Mouse (Mus musculus) macrophage (primary cell): ENCODE results near the gene Cd244a. TPM values are rescaled to one million over a fixed set of nuclear protein-coding genes. Genes with fewer than 3 reads are reported as not detected.

Source experiments
- H3K27ac ChIP-seq: fragments of 350-480 bp; formaldehyde crosslinking; 2 replicates; pipeline ENCODE4 v1.9.0; 2021
- H3K36me3 ChIP-seq: fragments of 350-480 bp; formaldehyde crosslinking; 2 replicates; pipeline ENCODE4 v1.9.0; 2021; ENCODE audit errors: inconsistent target
- H3K4me3 ChIP-seq: fragments of 350-480 bp; formaldehyde crosslinking; 2 replicates; pipeline ENCODE4 v1.9.0; 2021; ENCODE audit errors: inconsistent target
- H3K79me2 ChIP-seq: fragments of 350-480 bp; formaldehyde crosslinking; 2 replicates; pipeline ENCODE4 v1.9.0; 2021; ENCODE audit errors: inconsistent target
- WGBS: methylation state at CpG from one replicate; pipeline ENCODE4 v1.1.7; 2026; ENCODE audit warnings: inconsistent platforms; ENCODE audit not compliant: missing documents; 5-methylcytosine and 5-hydroxymethylcytosine counted together
- polyA plus RNA-seq: library from polyadenylated mRNA; stranded (reverse); fragments of 250-400 nt; gene quantifications from 3 replicates; pipeline ENCODE4 v1.2.4, GENCODE M21; 2018; ENCODE audit warnings: inconsistent platforms

Cd244a gene
- polyA plus RNA-seq, 1 experiment from 2014 or later = 2.6 TPM

DNA sequence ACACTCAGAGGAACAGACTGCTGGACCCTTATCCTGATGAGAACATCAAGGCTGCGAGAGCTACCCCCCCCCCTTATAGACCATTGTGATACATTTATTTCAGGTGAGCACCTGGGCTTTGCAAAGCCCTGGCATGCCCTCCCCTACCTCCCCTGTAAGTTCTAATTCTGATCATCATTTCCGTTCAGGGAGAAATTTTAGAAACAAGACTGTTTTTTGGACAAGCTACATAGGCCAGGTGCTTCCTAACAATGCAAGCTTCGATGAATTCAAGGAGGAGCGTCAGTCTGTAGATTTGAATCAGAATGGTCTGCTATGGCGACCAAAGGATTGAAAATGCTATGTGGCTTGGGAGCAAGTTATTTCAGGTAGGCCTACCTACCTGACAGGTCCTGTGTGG lies 88.7 kb downstream of the Cd244a start:
- peak overlapping the region; percentile 55 for H3K4me3 ChIP-seq
- WGBS = 94% methylated on average over 5 of the region's 5 CpGs
- peak overlapping the region; percentile 76 for H3K27ac ChIP-seq
- peaks cover 13% of the 10 kb centered on the region; the same call in 1 of the 2 replicates for H3K36me3 ChIP-seq
- H3K79me2 ChIP-seq = peaks cover 68% of the 10 kb centered on the region

DNA sequence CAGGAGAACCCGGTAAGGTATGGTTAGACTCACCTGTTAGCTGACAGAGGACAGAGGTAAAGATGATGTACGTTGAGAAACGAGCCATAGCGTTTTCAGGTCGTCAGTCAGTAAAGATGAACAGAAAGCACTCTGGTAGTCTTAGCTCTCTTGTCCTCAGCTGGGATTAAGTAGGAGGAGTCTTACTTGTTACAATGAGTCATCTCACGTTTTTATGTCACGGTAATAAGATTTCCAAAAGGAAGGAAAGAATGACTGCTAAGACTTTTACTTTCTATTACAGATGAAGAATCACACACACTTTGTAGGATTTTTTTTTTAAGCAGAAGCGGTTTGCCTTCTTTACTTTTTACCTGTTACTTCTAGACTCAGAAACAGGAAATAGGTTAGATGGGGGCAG lies 89.8 kb downstream of the Cd244a start:
- Histone ChIP-seq H3K4me3 (peak overlapping the region; percentile 55), H3K36me3 (peaks cover 7% of the 10 kb centered on the region; the same call in 1 of the 2 replicates), H3K79me2 (peaks cover 57% of the 10 kb centered on the region), H3K27ac (peak overlapping the region; percentile 76)
- 32% methylated on average over 8 of the region's 8 CpGs for whole genome bisulfite sequencing

DNA sequence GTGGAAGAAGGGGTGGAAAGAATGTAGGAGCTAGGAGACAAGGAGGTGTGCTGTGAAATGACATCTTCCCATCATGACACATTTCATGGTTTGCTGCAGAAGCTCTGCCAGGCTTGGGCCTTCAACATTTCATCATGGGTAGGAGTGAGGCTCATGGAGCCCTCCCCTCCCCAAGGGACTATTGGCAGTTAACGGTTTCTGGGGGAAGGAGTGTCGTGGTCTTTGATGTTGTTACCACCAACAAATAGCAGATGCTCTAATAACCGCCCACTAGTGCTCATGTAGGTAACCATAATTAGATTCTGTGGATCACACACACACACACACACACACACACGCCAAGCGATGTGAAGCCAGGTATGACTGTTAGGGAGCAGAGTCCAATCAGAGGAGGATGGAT lies 93.7 kb downstream of the Cd244a start, which contains the start of gene Slamf7:
Gene Slamf7 (minus strand): TSS at position 302 of the 400 bp plus-strand sequence.
- no peaks in the 10 kb centered on the region for H3K36me3 ChIP-seq
- H3K4me3 ChIP-seq = no peak within 1 kb of the TSS
- peaks cover 18% of the 10 kb centered on the region for H3K79me2 ChIP-seq
- H3K27ac ChIP-seq = no peak within 1 kb of the TSS
- 91% methylated on average over 5 of the region's 5 CpGs for WGBS

DNA sequence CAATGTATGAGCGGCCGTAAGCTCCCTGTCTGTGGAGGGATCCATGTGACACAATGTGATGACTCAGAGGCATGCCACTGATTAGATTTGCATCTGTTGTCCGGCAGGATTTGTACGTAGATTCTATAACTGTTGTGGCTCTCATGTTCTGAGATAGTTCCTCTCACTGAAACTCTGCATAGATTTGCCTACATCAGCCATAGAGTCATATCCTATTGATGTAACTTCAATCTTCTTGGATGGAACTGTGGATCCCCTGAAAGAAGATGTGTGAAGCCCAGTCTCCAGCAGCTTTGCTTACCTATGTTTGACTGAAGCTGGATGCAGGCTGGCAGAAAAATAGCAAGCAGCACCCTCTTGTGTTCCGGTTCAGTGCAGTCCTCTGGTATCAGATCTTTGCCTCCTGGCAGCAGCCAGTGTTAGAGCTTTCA lies 99.6 kb downstream of the Cd244a start:
- Histone ChIP-seq H3K79me2 (no peaks in the 10 kb centered on the region), H3K27ac (peak overlapping the region; percentile 98), H3K36me3 (no peaks in the 10 kb centered on the region), H3K4me3 (no peak overlapping the region)
- WGBS = 27% methylated on average over 5 of the region's 5 CpGs

Other genes starting within 250 kb of the Cd244a start
- 21.4 to 35.4 TPM (median 21.9 TPM) in 3 replicates for gene Dedd, start 230.0 kb upstream of the Cd244a start, polyA plus RNA-seq
- 17.3 to 23.1 TPM (median 22.3 TPM) in 3 replicates for gene Nit1, start 213.5 kb upstream of the Cd244a start, polyA plus RNA-seq
- 47.7 to 119 TPM (median 64.5 TPM) in 3 replicates for gene Pfdn2, start 213.5 kb upstream of the Cd244a start, polyA plus RNA-seq
- 0.11 TPM in 1 of 3 replicates, not detected in the others for gene Klhdc9, start 198.4 kb upstream of the Cd244a start, polyA plus RNA-seq
- 14.3 to 25.8 TPM (median 18.7 TPM) in 3 replicates for gene Nectin4, start 189.1 kb upstream of the Cd244a start, polyA plus RNA-seq
- gene Arhgap30, start 170.2 kb upstream of the Cd244a start, polyA plus RNA-seq = 119 to 178 TPM (median 125 TPM) in 3 replicates
- 32.8 to 94.5 TPM (median 36.5 TPM) in 3 replicates for gene Usf1, start 147.9 kb upstream of the Cd244a start, polyA plus RNA-seq
- gene Tstd1, start 140.3 kb upstream of the Cd244a start, polyA plus RNA-seq = 1.3 TPM in 1 of 3 replicates, not detected in the others
- 0.39 to 1.7 TPM (median 0.56 TPM) in 3 replicates for gene F11r, start 121.7 kb upstream of the Cd244a start, polyA plus RNA-seq
- 6.9 to 8.0 TPM (median 7.2 TPM) in 3 replicates for gene Alyref2, start 55.7 kb upstream of the Cd244a start, polyA plus RNA-seq
- not detected in 3 replicates for gene Itln1, start 23.9 kb upstream of the Cd244a start, polyA plus RNA-seq
- 199 to 492 TPM (median 394 TPM) in 3 replicates for gene Ly9, start 48.2 kb downstream of the Cd244a start, polyA plus RNA-seq
- gene Slamf7, start 93.8 kb downstream of the Cd244a start, polyA plus RNA-seq = 92.5 to 257 TPM (median 179 TPM) in 3 replicates
- 230 to 330 TPM (median 260 TPM) in 3 replicates for gene Cd48, start 122.8 kb downstream of the Cd244a start, polyA plus RNA-seq
- gene Slamf1, start 207.9 kb downstream of the Cd244a start, polyA plus RNA-seq = 0.19 to 0.30 TPM (median 0.21 TPM) in 3 replicates